Mouse (Mus musculus) forebrain, postnatal 0 days (tissue): ENCODE data around the gene Noct. TPM values are rescaled to one million over a fixed set of nuclear protein-coding genes. Genes with fewer than 3 reads are reported as not detected.

Source experiments
- ATAC-seq: fragments of 200-750 bp; cut with Nextera tagmentation; 2 replicates; pipeline ENCODE4 v1.8.0; 2017; ENCODE audit warnings: mild to moderate bottlenecking, moderate library complexity
- DNase-seq: peaks from one replicate; pipeline ENCODE4 v3.0.0-alpha.2; 2015
- H3K27ac ChIP-seq: fragments of 300-500 bp; sonication (generic); 2 replicates; pipeline ENCODE4 v1.5.1; 2014; ENCODE audit warnings: low read depth, mild to moderate bottlenecking, antibody characterized with exemption, low read length, moderate library complexity, mixed read lengths
- H3K27me3 ChIP-seq: fragments of 300-500 bp; sonication (generic); 2 replicates; pipeline ENCODE4 v1.6.1; 2014; ENCODE audit warnings: mild to moderate bottlenecking, low read length, mixed read lengths; ENCODE audit not compliant: insufficient read depth
- H3K36me3 ChIP-seq: fragments of 300-500 bp; sonication (generic); 2 replicates; pipeline ENCODE4 v1.6.1; 2014; ENCODE audit warnings: mild to moderate bottlenecking, moderate library complexity; ENCODE audit not compliant: insufficient read depth
- H3K4me1 ChIP-seq: fragments of 300-500 bp; sonication (generic); 2 replicates; pipeline ENCODE4 v1.6.1; 2014; ENCODE audit warnings: antibody characterized with exemption; ENCODE audit not compliant: insufficient read depth
- H3K4me2 ChIP-seq: fragments of 300-500 bp; sonication (generic); 2 replicates; pipeline ENCODE4 v1.6.1; 2014; ENCODE audit warnings: low read depth, mild to moderate bottlenecking, moderate library complexity
- H3K4me3 ChIP-seq: fragments of 300-500 bp; sonication (generic); 2 replicates; pipeline ENCODE4 v1.5.1; 2014; ENCODE audit warnings: low read depth, low read length, mixed read lengths
- H3K9ac ChIP-seq: fragments of 300-500 bp; sonication (generic); 2 replicates; pipeline ENCODE4 v1.6.1; 2014; ENCODE audit warnings: mild to moderate bottlenecking
- H3K9me3 ChIP-seq: fragments of 300-500 bp; sonication (generic); 2 replicates; pipeline ENCODE4 v1.6.1; 2016; ENCODE audit warnings: low read length
- CTCF ChIP-seq: sonication (generic); IDR thresholded peaks from 2 replicates; pipeline ENCODE4 v1.5.1; 2016; ENCODE audit warnings: antibody characterized with exemption, control low read depth, low read depth
- WGBS: fragments of 180-500 bp; shearing (Covaris S2); extraction: QIAGEN DNeasy Blood & Tissue Kit; methylation state at CpG from one replicate; pipeline ENCODE4 v1.1.7; 2014; 5-methylcytosine and 5-hydroxymethylcytosine counted together
- polyA plus RNA-seq: library from polyadenylated mRNA; unstranded; fragments of >200 nt; fragmentation: Nextera tagmentation; extraction: Ambion mirVana; gene quantifications from 2 replicates; pipeline ENCODE4 v1.2.1, GENCODE M21; 2015
- total RNA-seq: library from RNA; depleted of rRNA; stranded (reverse); fragments of >200 nt; gene quantifications from 2 replicates; pipeline ENCODE4 v1.2.3, GENCODE M21; 2014

The Noct gene
- total and polyA plus RNA-seq, 2 experiments from 2014 or later = 32.6 to 33.7 TPM

DNA sequence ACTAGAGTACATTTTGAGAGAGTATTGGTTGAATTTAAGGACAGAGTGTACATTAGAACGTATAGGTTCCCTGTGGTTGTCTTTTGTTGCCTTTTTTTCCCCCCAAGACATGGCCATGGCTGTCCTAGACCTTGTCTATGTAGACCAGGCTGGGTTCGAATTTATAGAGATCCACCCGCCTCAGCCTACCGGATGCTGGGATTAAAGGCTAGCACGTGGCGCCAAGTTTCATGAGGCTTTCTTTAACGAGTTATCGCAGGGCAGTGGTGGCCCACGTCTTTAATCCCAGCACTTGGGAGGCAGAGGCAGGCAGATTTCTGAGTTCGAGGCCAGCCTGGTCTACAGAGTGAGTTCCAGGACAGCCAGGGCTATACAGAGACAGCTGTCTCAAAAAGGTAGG lies 1.7 kb downstream of the Noct start:
- H3K36me3 ChIP-seq = no peaks in the 10 kb centered on the region
- H3K27me3 ChIP-seq = no peaks in the 10 kb centered on the region
- WGBS = 96% methylated on average over 10 of the region's 10 CpGs
- H3K27ac ChIP-seq = no peak overlapping the region
- no peak for TF ChIP-seq CTCF
- H3K9ac ChIP-seq = no peak overlapping the region
- peak overlapping the region; percentile 79; the same call in 1 of the 2 replicates for H3K4me3 ChIP-seq
- H3K9me3 ChIP-seq = no peaks in the 10 kb centered on the region
- H3K4me2 ChIP-seq = peak overlapping the region; percentile 68
- DNase-seq (no peak), ATAC-seq (no peak)
- peaks cover 19% of the 10 kb centered on the region for H3K4me1 ChIP-seq

DNA sequence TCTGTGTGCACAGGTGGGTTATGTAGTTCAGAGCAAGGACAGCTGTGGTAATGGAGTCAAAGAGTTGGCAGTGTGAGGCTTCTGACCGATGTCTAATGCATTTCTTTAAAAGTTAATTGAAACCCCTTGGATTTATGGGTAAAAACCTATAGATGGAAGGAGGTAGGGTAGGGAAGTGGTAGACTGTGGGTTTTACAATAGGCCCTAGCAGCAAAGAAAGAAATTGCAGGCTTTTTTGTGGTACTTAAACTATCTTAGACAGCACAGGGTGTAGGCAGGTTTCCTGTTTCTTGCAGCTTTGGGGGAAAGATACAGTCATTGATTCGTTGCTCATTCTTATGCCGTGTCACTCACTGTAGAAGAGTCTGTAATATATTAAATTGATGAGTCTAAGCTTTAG lies 2.4 kb downstream of the Noct start:
- no peak overlapping the region for H3K4me3 ChIP-seq
- H3K4me2 ChIP-seq = peak overlapping the region; percentile 68
- no peak for DNase-seq

DNA sequence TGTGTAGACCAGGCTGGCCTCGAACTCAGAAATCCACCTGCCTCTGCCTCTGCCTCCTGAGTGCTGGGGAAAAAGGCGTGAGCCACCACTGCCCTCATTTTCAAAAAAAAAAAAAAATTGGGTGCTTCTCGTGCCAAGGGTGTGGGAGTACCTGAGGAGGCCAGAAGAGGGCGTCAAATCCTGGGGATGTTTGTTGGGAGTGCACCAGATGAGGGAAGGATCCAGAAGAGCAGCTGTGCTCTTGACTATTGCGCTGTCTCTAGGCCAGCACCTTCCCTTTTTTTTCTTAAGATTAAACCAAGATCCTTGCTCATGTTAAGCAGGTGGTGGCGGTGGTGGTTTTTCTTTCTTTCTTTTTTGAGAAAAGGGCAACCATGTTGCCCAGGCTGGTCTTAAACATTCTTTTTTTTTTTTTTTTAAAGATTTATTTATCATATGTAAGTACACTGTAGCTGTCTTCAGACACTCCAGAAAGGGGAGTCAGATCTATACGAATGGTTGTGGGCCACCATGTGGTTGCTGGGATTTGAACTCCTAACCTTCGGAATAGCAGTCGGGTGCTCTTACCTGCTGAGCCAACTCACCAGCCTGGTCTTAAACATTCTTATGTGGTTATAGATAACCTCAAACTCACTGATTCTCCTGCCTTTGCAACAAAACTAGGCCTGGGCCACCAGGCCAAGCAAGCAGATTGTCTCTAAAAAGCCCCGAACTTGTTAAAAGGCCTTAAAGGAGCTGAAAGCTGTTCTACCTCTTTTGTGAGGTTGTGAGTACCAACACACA lies 4.0 kb downstream of the Noct start:
- H3K9me3 ChIP-seq = no peaks in the 10 kb centered on the region
- no peaks in the 10 kb centered on the region for H3K27me3 ChIP-seq
- H3K9ac ChIP-seq = no peak overlapping the region
- no peak for DNase-seq
- peaks cover 19% of the 10 kb centered on the region for H3K4me1 ChIP-seq
- H3K4me2 ChIP-seq = no peak overlapping the region
- H3K36me3 ChIP-seq = no peaks in the 10 kb centered on the region
- TF ChIP-seq CTCF = peak; percentile 42
- H3K4me3 ChIP-seq = no peak overlapping the region
- no peak overlapping the region for H3K27ac ChIP-seq
- 83% methylated on average over 10 of the region's 10 CpGs for WGBS
- ATAC-seq = no peak

More for the DNA sequence above, 2.4 kb downstream of the Noct start:
- WGBS = 86% methylated on average over 3 of the region's 3 CpGs
- Histone ChIP-seq H3K36me3 (no peaks in the 10 kb centered on the region), H3K4me1 (peaks cover 19% of the 10 kb centered on the region), H3K9ac (no peak overlapping the region), H3K27ac (no peak overlapping the region), H3K27me3 (no peaks in the 10 kb centered on the region), H3K9me3 (no peaks in the 10 kb centered on the region)
- no peak for TF ChIP-seq CTCF
- ATAC-seq = no peak

DNA sequence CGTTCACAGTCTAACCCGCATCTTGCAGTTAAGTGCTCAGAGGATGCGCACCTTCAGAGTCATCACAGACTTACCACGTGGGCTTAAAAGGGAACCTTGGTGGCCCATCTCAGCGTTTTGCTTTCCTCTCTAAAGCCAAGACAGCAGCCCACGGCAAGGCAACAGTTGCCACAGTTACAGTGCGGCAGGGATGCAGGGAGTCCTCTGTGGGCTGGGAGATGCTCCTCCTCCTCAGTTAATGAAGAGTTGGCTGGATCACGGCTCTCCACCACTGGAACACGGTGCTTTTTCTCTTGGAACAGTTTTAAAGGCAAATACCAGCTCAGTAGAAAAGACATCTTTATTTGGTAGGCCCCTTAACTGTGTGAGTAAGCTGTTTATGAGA lies 4.6 kb downstream of the Noct start:
- Histone ChIP-seq H3K4me1 (peaks cover 17% of the 10 kb centered on the region), H3K27ac (no peak overlapping the region), H3K27me3 (no peaks in the 10 kb centered on the region), H3K4me2 (no peak overlapping the region), H3K9ac (no peak overlapping the region), H3K36me3 (no peaks in the 10 kb centered on the region), H3K9me3 (no peaks in the 10 kb centered on the region), H3K4me3 (no peak overlapping the region)
- no peak for TF ChIP-seq CTCF
- ATAC-seq (no peak), DNase-seq (peak; percentile 17)
- WGBS = 55% methylated on average over 9 of the region's 9 CpGs

DNA sequence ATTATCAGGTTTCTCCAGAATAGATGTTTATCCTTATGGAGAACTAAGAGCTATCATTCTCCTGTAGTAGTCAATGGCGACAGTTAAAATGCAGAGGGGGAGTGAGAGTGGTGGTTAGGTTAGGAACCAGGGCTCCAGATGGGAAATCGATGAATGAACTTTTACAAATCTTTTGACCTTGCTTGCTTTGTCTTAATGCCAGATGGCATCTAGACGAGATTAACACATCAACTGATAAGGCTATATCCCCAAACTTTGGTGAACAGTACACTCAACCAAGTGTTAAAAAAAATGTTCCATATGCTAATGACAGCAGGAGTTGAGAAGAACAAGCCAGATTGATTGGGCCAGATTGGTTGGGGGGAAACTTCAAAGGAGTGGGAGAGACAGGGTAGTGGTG lies 5.0 kb downstream of the Noct start:
- Histone ChIP-seq H3K9ac (no peak overlapping the region), H3K27me3 (no peaks in the 10 kb centered on the region), H3K4me2 (no peak overlapping the region), H3K4me1 (peaks cover 15% of the 10 kb centered on the region), H3K9me3 (no peaks in the 10 kb centered on the region), H3K4me3 (no peak overlapping the region), H3K36me3 (no peaks in the 10 kb centered on the region), H3K27ac (no peak overlapping the region)
- TF ChIP-seq CTCF = no peak
- no peak for DNase-seq
- no peak for ATAC-seq
- WGBS = 62% methylated on average over 3 of the region's 3 CpGs

DNA sequence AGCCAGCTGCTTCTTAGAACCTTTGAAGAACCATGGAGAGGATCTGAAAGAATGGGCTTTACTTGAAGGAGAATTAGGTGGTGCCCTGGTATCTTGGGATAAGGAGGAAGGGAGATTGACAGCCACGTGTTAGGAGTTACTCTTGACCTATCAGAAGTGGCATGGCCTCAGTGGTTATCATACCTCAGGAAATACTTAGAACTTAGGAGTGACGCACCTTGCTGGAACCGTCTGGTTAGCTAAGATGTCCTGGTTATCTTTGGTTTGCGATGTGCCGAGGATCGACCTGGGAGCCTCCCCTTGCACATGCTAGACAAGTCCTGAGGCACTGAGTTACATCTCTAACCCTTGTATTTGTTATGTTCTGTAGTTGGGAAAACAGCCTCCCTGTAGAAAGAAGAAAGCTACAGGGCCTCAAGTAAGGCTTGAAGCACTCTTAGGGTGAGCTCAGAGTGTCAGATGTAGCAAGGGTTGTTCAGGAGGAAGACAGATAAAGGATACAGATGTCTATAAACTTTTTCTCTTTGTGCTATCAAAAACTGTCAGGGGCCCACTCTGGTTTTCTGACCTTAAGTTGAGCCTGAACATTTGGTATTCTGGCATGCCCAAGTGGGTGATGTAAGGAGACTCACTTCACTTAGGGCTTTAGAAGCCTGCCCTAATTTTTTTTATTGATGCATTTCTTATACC lies 6.0 kb downstream of the Noct start:
- Histone ChIP-seq H3K4me3 (no peak overlapping the region), H3K27ac (no peak overlapping the region), H3K9me3 (no peaks in the 10 kb centered on the region), H3K4me1 (peaks cover 15% of the 10 kb centered on the region), H3K4me2 (no peak overlapping the region), H3K27me3 (no peaks in the 10 kb centered on the region), H3K36me3 (no peaks in the 10 kb centered on the region), H3K9ac (no peak overlapping the region)
- no peak for TF ChIP-seq CTCF
- no peak for DNase-seq
- WGBS = 97% methylated on average over 6 of the region's 6 CpGs
- ATAC-seq = no peak

DNA sequence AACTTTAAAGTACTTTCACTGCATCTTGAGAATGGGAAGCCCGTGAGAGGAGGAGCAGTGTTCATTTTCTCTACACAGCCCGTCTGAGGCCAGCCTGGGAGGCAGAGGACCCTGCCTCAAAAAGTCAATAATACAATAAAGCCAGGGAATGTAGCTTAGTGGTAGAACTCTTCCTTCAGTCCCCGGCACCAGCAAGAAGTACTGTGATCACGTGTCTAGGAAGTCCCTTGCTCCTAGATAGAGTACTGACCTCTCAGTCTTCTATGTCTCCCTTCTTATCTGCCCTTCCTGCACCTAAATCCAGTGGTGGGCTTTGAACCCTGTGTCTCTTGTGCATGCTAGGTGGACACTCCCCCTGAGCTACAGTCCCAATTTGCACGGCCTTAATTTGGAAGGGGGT lies 6.6 kb downstream of the Noct start:
- H3K36me3 ChIP-seq = no peaks in the 10 kb centered on the region
- ATAC-seq (no peak), DNase-seq (no peak)
- no peaks in the 10 kb centered on the region for H3K9me3 ChIP-seq
- no peaks in the 10 kb centered on the region for H3K27me3 ChIP-seq
- TF ChIP-seq CTCF = no peak
- no peak overlapping the region for H3K27ac ChIP-seq
- H3K4me2 ChIP-seq = no peak overlapping the region
- no peak overlapping the region for H3K4me3 ChIP-seq
- peaks cover 11% of the 10 kb centered on the region for H3K4me1 ChIP-seq
- WGBS = 80% methylated on average over 5 of the region's 5 CpGs
- no peak overlapping the region for H3K9ac ChIP-seq
